Mouse (Mus musculus): ENCODE measurements around the gene Ctnna2.

DNA sequence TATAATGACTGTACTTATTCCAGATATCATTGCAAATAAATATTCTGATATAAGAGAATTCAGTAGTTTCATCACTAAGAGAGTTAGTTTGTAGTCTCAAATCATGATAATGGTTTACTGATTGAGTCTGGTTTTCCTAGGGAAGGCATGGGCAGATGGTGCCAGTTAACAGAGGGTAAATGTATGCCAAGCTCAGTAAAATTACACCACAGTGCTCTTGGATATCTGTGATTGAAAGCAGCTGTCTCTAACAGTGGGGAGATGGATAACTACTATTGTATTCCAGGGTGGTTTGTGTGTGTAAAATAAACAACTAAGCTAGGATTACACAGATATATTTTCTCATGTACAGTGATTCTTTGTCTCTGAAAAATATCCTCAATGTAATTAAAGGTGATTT lies 140.8 kb downstream of the Ctnna2 start:
- TF ChIP-seq CTCF (conservative IDR thresholded peaks at IDR 0.05; ENCODE audit: low read length), result no peak
- TF ChIP-seq NANOG (IDR thresholded peaks at IDR 0.05; ENCODE audit: borderline replicate concordance, low read length), result no peak
- no peak for TF ChIP-seq POU5F1 (IDR thresholded peaks at IDR 0.05; ENCODE audit: borderline replicate concordance, low read length)

Measured in E14TG2a.4 (cell line).